Mouse (Mus musculus): ENCODE measurements around the gene St3gal2. TPM values are rescaled to one million over a fixed set of nuclear protein-coding genes. Genes with fewer than 3 reads are reported as not detected.
"Not testable (repeated sequence)": the region's sequence is repeated elsewhere in the genome, so short reads cannot be mapped to it uniquely, and the experiment has no call there.

The St3gal2 gene
- polyA plus RNA-seq, 1 experiment from 2014 or later = 10.4 TPM

DNA sequence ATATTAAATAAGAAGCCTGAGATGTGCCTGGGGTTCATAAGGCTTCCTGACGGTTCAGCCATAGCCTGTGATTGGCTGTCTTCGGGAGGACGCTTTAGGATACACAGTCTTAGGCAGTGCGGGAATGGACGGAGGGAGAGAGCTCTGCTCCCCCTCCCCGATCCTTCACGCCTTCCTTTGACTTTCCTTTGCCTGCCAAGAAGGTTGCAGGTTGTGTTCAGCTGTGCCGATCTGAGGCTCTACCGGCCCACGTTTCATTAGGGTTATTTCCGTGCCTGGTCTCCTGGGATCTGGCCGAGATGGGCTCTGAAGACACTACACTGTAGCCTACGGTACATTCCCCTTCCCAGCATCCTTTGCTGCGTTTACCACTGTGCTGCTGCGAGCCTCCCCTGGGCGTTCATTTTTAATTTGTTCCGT is 30.4 kb downstream of the St3gal2 start:
- Histone ChIP-seq H3K27ac (replicated peaks in 1 of 2; ENCODE audit: control insufficient read depth in 1 of 2, insufficient read depth in 1 of 2, low read depth in 2 of 2, low read length in 2 of 2) (no peak overlapping the region), H3K4me3 (ENCODE audit: control insufficient read depth in 1 of 2, insufficient read depth in 1 of 2, low read depth in 1 of 2, low read length in 2 of 2) (no peak overlapping the region), H3K36me3 (ENCODE audit: control insufficient read depth, insufficient read depth, low read length) (0 out of 2 replicates have a peak, but pooled peaks cover 7% of the 10 kb centered on the region), H3K9me3 (ENCODE audit: control insufficient read depth, low read length) (no peaks in the 10 kb centered on the region), H3K9ac (ENCODE audit: low read length) (no peak overlapping the region), H3K4me2 (ENCODE audit: low read length) (no peak overlapping the region), H3K4me1 (ENCODE audit: control insufficient read depth in 2 of 2, insufficient read depth in 2 of 2, low read length in 2 of 2) (peaks cover 8 to 14% of the 10 kb centered on the region in 2 experiments), H3K27me3 (ENCODE audit: control insufficient read depth, insufficient read depth, low read length) (no peaks in the 10 kb centered on the region)
- no peak for ATAC-seq (ENCODE audit: insufficient number of reproducible peaks, insufficient read depth, low FRiP score, low read depth)
- WGBS = 80% methylated on average over 17 of the region's 17 CpGs

DNA sequence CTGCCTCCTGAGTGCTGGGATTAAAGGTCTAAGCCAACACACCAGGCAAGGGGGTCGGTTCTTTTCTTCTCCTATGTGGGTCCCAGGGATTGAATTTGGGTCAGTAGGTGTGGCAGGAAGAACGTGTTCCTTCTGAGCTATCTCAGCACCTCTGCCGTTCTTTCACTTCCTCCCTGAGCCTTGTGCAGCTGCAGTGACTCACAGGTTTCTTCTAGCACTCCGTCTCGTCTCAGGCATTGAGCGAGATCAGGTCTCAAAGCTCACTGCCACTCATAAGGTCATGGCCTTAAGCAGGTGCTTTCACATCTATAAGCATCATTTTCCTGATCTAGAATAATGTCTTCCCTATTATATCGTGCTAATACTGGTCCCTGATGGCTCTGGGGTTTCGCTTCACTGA is 35.1 kb downstream of the St3gal2 start:
- Histone ChIP-seq H3K27me3 (ENCODE audit: control insufficient read depth, insufficient read depth, low read length) (no peaks in the 10 kb centered on the region), H3K27ac (replicated peaks in 1 of 2; ENCODE audit: control insufficient read depth in 1 of 2, insufficient read depth in 1 of 2, low read depth in 2 of 2, low read length in 2 of 2) (no peak overlapping the region), H3K9ac (ENCODE audit: low read length) (no peak overlapping the region), H3K9me3 (ENCODE audit: control insufficient read depth, low read length) (no peaks in the 10 kb centered on the region), H3K4me3 (ENCODE audit: control insufficient read depth in 1 of 2, insufficient read depth in 1 of 2, low read depth in 1 of 2, low read length in 2 of 2) (no peak overlapping the region), H3K36me3 (ENCODE audit: control insufficient read depth, insufficient read depth, low read length) (peaks cover 38% of the 10 kb centered on the region), H3K4me2 (ENCODE audit: low read length) (no peak overlapping the region), H3K4me1 (ENCODE audit: control insufficient read depth in 2 of 2, insufficient read depth in 2 of 2, low read length in 2 of 2) (no peaks in the 10 kb centered on the region)
- no peak for ATAC-seq (ENCODE audit: insufficient number of reproducible peaks, insufficient read depth, low FRiP score, low read depth)
- WGBS = 75% methylated on average over 8 of the region's 8 CpGs

DNA sequence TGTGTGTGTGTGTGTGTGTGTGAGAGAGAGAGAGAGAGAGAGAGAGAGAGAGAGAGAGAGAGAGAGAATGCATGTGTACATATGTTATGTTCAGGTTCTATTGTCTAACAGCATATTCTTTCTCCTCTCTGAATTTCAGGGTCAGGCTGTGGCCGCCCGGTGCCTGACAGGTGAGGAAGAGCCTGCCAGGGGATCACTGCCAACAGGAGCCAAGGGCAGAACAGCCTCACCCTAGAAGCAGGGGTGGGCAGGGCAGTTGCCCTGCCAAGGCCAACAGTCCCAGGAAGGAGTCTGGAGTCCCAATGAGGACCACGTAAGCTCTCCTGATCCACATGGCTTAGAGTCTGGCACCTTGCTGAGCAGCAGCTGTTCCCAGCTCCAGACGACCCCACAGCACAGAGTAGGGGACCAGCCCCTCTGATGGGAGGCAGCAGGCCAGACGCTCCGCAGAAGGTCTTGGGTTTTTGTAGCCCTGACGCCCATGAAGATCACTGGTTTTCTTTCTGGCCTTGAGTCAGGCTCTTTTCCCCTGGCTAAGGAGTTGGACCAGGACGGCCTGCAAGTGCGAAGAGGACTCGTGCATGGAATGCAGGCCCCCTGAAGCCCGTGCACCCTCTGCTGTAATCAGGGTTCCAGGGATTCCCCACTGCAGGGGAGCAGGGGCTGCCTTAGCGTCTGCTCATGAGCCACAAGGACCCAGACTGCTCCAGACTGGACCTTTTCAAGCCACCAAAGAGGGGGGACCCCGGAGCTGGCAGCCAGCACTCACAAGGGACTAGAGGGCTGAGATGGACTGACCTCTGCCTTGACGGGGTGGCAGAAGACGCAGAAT is 37.1 kb downstream of the St3gal2 start:
- no peak overlapping the region for H3K27ac ChIP-seq (replicated peaks in 1 of 2; ENCODE audit: control insufficient read depth in 1 of 2, insufficient read depth in 1 of 2, low read depth in 2 of 2, low read length in 2 of 2)
- no peak overlapping the region for H3K4me2 ChIP-seq (ENCODE audit: low read length)
- no peaks in the 10 kb centered on the region for H3K27me3 ChIP-seq (ENCODE audit: control insufficient read depth, insufficient read depth, low read length)
- H3K36me3 ChIP-seq (ENCODE audit: control insufficient read depth, insufficient read depth, low read length) = peaks cover 46% of the 10 kb centered on the region
- no peak overlapping the region for H3K9ac ChIP-seq (ENCODE audit: low read length)
- H3K4me1 ChIP-seq (ENCODE audit: control insufficient read depth in 2 of 2, insufficient read depth in 2 of 2, low read length in 2 of 2) = no peaks in the 10 kb centered on the region
- H3K9me3 ChIP-seq (ENCODE audit: control insufficient read depth, low read length) = no peaks in the 10 kb centered on the region
- H3K4me3 ChIP-seq (ENCODE audit: control insufficient read depth in 1 of 2, insufficient read depth in 1 of 2, low read depth in 1 of 2, low read length in 2 of 2) = no peak overlapping the region
- ATAC-seq (ENCODE audit: insufficient number of reproducible peaks, insufficient read depth, low FRiP score, low read depth) = no peak
- 86% methylated on average over 15 of the region's 15 CpGs for WGBS

DNA sequence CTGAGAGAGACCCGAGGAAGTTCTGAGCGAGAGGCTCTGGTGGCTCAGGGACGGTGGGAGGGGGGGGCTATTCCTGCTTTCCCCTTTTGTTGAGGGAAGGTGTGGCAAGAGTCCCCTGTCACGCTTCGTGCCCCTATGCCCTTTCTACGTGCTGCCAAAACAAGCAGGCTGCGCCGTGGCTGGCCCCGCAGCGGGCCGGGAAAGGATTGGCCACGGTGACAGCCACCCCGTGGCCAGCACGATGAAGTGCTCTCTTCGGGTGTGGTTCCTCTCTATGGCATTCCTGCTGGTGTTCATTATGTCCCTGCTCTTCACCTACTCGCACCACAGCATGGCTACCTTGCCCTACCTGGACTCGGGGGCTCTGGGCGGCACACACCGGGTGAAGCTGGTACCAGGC is 37.7 kb downstream of the St3gal2 start:
- peaks cover 50% of the 10 kb centered on the region for H3K36me3 ChIP-seq (ENCODE audit: control insufficient read depth, insufficient read depth, low read length)
- ATAC-seq (ENCODE audit: insufficient number of reproducible peaks, insufficient read depth, low FRiP score, low read depth) = no peak
- 87% methylated on average over 18 of the region's 19 CpGs for WGBS
- no peaks in the 10 kb centered on the region for H3K9me3 ChIP-seq (ENCODE audit: control insufficient read depth, low read length)
- H3K4me3 ChIP-seq (ENCODE audit: control insufficient read depth in 1 of 2, insufficient read depth in 1 of 2, low read depth in 1 of 2, low read length in 2 of 2) = no peak overlapping the region
- no peaks in the 10 kb centered on the region for H3K4me1 ChIP-seq (ENCODE audit: control insufficient read depth in 2 of 2, insufficient read depth in 2 of 2, low read length in 2 of 2)
- H3K9ac ChIP-seq (ENCODE audit: low read length) = no peak overlapping the region
- H3K27me3 ChIP-seq (ENCODE audit: control insufficient read depth, insufficient read depth, low read length) = no peaks in the 10 kb centered on the region
- H3K4me2 ChIP-seq (ENCODE audit: low read length) = no peak overlapping the region
- H3K27ac ChIP-seq (replicated peaks in 1 of 2; ENCODE audit: control insufficient read depth in 1 of 2, insufficient read depth in 1 of 2, low read depth in 2 of 2, low read length in 2 of 2) = no peak overlapping the region

DNA sequence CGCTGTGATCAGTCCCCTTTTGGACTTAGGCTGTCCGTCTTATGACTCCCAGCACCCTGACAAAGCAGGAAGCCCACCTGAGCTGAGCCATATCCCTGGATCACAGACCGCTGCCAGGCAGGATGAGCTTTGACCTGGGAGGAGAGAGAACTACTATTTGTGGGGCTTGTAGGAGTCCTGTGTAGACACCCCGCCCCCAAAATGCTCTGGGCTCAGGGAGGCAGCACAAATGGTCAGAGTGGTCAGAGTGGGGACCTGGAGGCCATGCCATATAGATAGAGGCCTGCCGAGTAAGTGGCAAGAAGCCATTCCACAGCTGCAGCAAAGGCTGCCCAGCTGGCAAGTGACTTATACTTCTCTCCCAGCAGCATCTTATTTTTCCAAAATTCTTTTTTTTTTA is 38.4 kb downstream of the St3gal2 start:
- Histone ChIP-seq H3K36me3 (ENCODE audit: control insufficient read depth, insufficient read depth, low read length) (peaks cover 52% of the 10 kb centered on the region), H3K4me3 (ENCODE audit: control insufficient read depth in 1 of 2, insufficient read depth in 1 of 2, low read depth in 1 of 2, low read length in 2 of 2) (no peak overlapping the region), H3K4me1 (ENCODE audit: control insufficient read depth in 2 of 2, insufficient read depth in 2 of 2, low read length in 2 of 2) (no peaks in the 10 kb centered on the region), H3K4me2 (ENCODE audit: low read length) (no peak overlapping the region), H3K27ac (replicated peaks in 1 of 2; ENCODE audit: control insufficient read depth in 1 of 2, insufficient read depth in 1 of 2, low read depth in 2 of 2, low read length in 2 of 2) (no peak overlapping the region), H3K9ac (ENCODE audit: low read length) (no peak overlapping the region), H3K9me3 (ENCODE audit: control insufficient read depth, low read length) (no peaks in the 10 kb centered on the region), H3K27me3 (ENCODE audit: control insufficient read depth, insufficient read depth, low read length) (no peaks in the 10 kb centered on the region)
- no peak for ATAC-seq (ENCODE audit: insufficient number of reproducible peaks, insufficient read depth, low FRiP score, low read depth)
- WGBS = 83% methylated on average over 5 of the region's 5 CpGs

DNA sequence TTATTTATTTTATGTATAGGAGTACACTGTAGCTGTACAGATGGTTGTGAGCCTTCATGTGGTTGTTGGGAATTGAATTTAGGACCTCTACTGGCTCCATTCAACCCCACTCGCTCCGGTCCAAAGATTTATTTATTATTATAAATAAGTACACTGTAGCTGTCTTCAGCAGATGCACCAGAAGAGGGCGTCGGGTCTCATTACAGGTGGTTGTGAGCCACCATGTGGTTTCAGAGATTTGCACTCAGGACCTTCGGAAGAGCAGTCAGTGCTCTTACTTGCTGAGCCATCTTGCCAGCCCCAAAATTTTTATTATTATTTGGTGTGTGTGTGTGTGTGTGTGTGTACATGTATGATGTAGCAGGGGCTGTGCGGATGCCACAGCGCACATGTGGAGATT is 38.8 kb downstream of the St3gal2 start:
- H3K4me3 ChIP-seq (ENCODE audit: control insufficient read depth in 1 of 2, insufficient read depth in 1 of 2, low read depth in 1 of 2, low read length in 2 of 2); H3K4me1 ChIP-seq (ENCODE audit: control insufficient read depth in 2 of 2, insufficient read depth in 2 of 2, low read length in 2 of 2); H3K27ac ChIP-seq (replicated peaks in 1 of 2; ENCODE audit: control insufficient read depth in 1 of 2, insufficient read depth in 1 of 2, low read depth in 2 of 2, low read length in 2 of 2); ATAC-seq (ENCODE audit: insufficient number of reproducible peaks, insufficient read depth, low FRiP score, low read depth); H3K4me2 ChIP-seq (ENCODE audit: low read length); H3K9ac ChIP-seq (ENCODE audit: low read length); H3K27me3 ChIP-seq (ENCODE audit: control insufficient read depth, insufficient read depth, low read length); H3K9me3 ChIP-seq (ENCODE audit: control insufficient read depth, low read length): not testable (repeated sequence)
- H3K36me3 ChIP-seq (ENCODE audit: control insufficient read depth, insufficient read depth, low read length) = peaks cover 56% of the 10 kb centered on the region
- WGBS = 92% methylated on average over 7 of the region's 7 CpGs

DNA sequence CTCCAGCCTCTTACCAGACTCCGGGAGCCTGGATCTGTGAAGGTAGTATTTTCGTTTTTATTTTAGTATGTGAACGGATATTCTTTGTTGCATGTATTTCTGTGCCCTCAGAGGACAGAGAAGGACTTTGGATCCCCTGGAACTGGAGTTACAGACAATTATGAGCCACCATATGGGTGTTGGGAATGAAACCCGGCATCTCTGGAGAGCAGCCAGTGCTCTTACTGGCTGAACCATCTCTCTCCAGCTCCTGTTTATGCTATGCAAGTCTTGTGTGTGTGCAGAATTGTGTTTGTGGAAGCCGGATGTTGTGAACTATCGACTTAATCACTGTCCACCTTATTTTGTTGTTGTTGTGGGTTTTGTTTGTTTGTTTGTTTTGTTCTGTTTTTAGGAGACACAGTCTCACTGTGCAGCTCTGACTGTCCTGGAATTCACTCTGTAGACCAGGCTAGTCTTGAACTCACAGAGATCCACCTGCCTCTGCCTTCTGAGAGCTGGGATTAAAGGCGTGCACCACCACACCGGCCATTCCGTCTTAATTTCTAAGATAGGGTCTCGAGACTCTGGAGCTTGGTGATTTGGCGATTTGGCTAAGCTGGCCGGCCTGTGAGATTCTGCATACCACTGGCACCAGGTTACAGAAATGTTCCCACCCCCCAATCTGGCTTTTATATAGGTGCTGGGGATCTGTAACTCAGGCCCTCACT is 39.5 kb downstream of the St3gal2 start:
- Histone ChIP-seq H3K36me3 (ENCODE audit: control insufficient read depth, insufficient read depth, low read length) (peaks cover 63% of the 10 kb centered on the region), H3K4me1 (ENCODE audit: control insufficient read depth in 2 of 2, insufficient read depth in 2 of 2, low read length in 2 of 2) (0 out of 4 replicates have a peak, but pooled peaks cover 0 to 2% of the 10 kb centered on the region in 2 experiments), H3K4me2 (ENCODE audit: low read length) (no peak overlapping the region), H3K9ac (ENCODE audit: low read length) (no peak overlapping the region), H3K27ac (replicated peaks in 1 of 2; ENCODE audit: control insufficient read depth in 1 of 2, insufficient read depth in 1 of 2, low read depth in 2 of 2, low read length in 2 of 2) (no peak overlapping the region), H3K9me3 (ENCODE audit: control insufficient read depth, low read length) (no peaks in the 10 kb centered on the region), H3K27me3 (ENCODE audit: control insufficient read depth, insufficient read depth, low read length) (no peaks in the 10 kb centered on the region), H3K4me3 (ENCODE audit: control insufficient read depth in 1 of 2, insufficient read depth in 1 of 2, low read depth in 1 of 2, low read length in 2 of 2) (no peak overlapping the region)
- ATAC-seq (ENCODE audit: insufficient number of reproducible peaks, insufficient read depth, low FRiP score, low read depth) = no peak
- 94% methylated on average over 12 of the region's 12 CpGs for WGBS

Data from heart, embryonic 14.5 days (tissue).